Mouse (Mus musculus) testis, adult 2 months (tissue): ENCODE measurements around the gene Myo1h. TPM values are rescaled to one million over a fixed set of nuclear protein-coding genes. Genes with fewer than 3 reads are reported as not detected.

ENCODE experiments used
- H3K27ac ChIP-seq: fragments of 200-500 bp; 2 replicates; pipeline ENCODE4 v1.5.1; 2012; ENCODE audit warnings: low read depth, low read length; ENCODE audit not compliant: control insufficient read depth, insufficient read depth
- H3K27me3 ChIP-seq: fragments of 200-500 bp; 2 replicates; pipeline ENCODE4 v1.6.1; 2012; ENCODE audit warnings: mild to moderate bottlenecking, low read length, moderate library complexity; ENCODE audit not compliant: control insufficient read depth, insufficient read depth
- H3K36me3 ChIP-seq: fragments of 200-500 bp; 2 replicates; pipeline ENCODE4 v1.6.1; 2012; ENCODE audit warnings: mild to moderate bottlenecking, low read length; ENCODE audit not compliant: control insufficient read depth, insufficient read depth
- H3K4me1 ChIP-seq: fragments of 200-500 bp; 2 replicates; pipeline ENCODE4 v1.6.1; 2012; ENCODE audit warnings: low read length; ENCODE audit not compliant: control insufficient read depth, insufficient read depth
- H3K4me3 ChIP-seq: fragments of 200-500 bp; 2 replicates; pipeline ENCODE4 v1.5.1; 2012; ENCODE audit warnings: low read depth, mild to moderate bottlenecking, low read length, moderate library complexity, mixed read lengths; ENCODE audit not compliant: control insufficient read depth
- CTCF ChIP-seq: fragments of 200-500 bp; IDR thresholded peaks from 2 replicates; pipeline ENCODE4 v1.5.1; 2012; ENCODE audit warnings: low read depth, mild to moderate bottlenecking, inconsistent platforms, low read length, moderate library complexity; ENCODE audit not compliant: control insufficient read depth, insufficient read depth, insufficient replicate concordance
- POLR2A ChIP-seq: fragments of 200-500 bp; IDR thresholded peaks from 2 replicates; pipeline ENCODE4 v1.6.1; 2012; ENCODE audit warnings: low read depth, mild to moderate bottlenecking, inconsistent platforms, low read length, moderate library complexity; ENCODE audit not compliant: control insufficient read depth
- polyA plus RNA-seq: library from polyadenylated mRNA; depleted of rRNA; stranded (reverse); fragments of >200 nt; gene quantifications from 2 replicates; pipeline ENCODE4 v1.2.3, GENCODE M21; 2012

Gene Myo1h
- polyA plus RNA-seq, 1 experiment, result 2.8 TPM

GRCm38 (mm10) chr5:114373174-114373573, 84.2 kb downstream of the Myo1h start:
- Histone ChIP-seq H3K4me3 (no peak overlapping the region), H3K27ac (no peak overlapping the region), H3K36me3 (no peaks in the 10 kb centered on the region), H3K27me3 (no peaks in the 10 kb centered on the region), H3K4me1 (peaks cover 2% of the 10 kb centered on the region)
- no peak for TF ChIP-seq CTCF
- TF ChIP-seq POLR2A, result no peak

GRCm38 (mm10) chr5:114373581-114373980, 84.6 kb downstream of the Myo1h start:
- no peaks in the 10 kb centered on the region for H3K27me3 ChIP-seq
- peaks cover 2% of the 10 kb centered on the region for H3K4me1 ChIP-seq
- H3K4me3 ChIP-seq, result no peak overlapping the region
- H3K36me3 ChIP-seq, result no peaks in the 10 kb centered on the region
- H3K27ac ChIP-seq, result no peak overlapping the region
- no peak for TF ChIP-seq POLR2A
- TF ChIP-seq CTCF, result no peak

- TF ChIP-seq CTCF (no peak), POLR2A (0 out of 2 replicates have a peak, but pooled peaks have one; percentile 21)
- no peak overlapping the region for H3K27ac ChIP-seq
- no peaks in the 10 kb centered on the region for H3K27me3 ChIP-seq
- no peaks in the 10 kb centered on the region for H3K36me3 ChIP-seq
- H3K4me1 ChIP-seq, result peaks cover 5% of the 10 kb centered on the region
- no peak overlapping the region for H3K4me3 ChIP-seq
Observed at GRCm38 (mm10) chr5:114374409-114375213, 85.6 kb downstream of the Myo1h start.

GRCm38 (mm10) chr5:114378177-114378920, 89.4 kb downstream of the Myo1h start:
- peaks cover 10% of the 10 kb centered on the region for H3K4me1 ChIP-seq

GRCm38 (mm10) chr5:114378936-114379335, 90.0 kb downstream of the Myo1h start:
- Histone ChIP-seq H3K4me1 (peaks cover 10% of the 10 kb centered on the region), H3K27me3 (no peaks in the 10 kb centered on the region), H3K36me3 (no peaks in the 10 kb centered on the region), H3K27ac (peak overlapping the region; percentile 26; the same call in 1 of the 2 replicates), H3K4me3 (peak overlapping the region; percentile 34; the same call in 1 of the 2 replicates)
- TF ChIP-seq CTCF (no peak), POLR2A (no peak)

More at GRCm38 (mm10) chr5:114378177-114378920, 89.4 kb downstream of the Myo1h start:
- Histone ChIP-seq H3K27ac (no peak overlapping the region), H3K4me3 (no peak overlapping the region), H3K27me3 (no peaks in the 10 kb centered on the region), H3K36me3 (no peaks in the 10 kb centered on the region)
- TF ChIP-seq CTCF (no peak), POLR2A (no peak)

- Histone ChIP-seq H3K4me3 (peak overlapping the region; percentile 95), H3K27ac (peak overlapping the region; percentile 64), H3K36me3 (no peaks in the 10 kb centered on the region; the same call in 1 of the 2 replicates), H3K27me3 (no peaks in the 10 kb centered on the region), H3K4me1 (peaks cover 10% of the 10 kb centered on the region)
- TF ChIP-seq CTCF, result no peak
Observed at GRCm38 (mm10) chr5:114379763-114380162, 90.8 kb downstream of the Myo1h start.

- peaks cover 1% of the 10 kb centered on the region for H3K36me3 ChIP-seq
- H3K27me3 ChIP-seq, result no peaks in the 10 kb centered on the region
- H3K4me1 ChIP-seq, result peaks cover 10% of the 10 kb centered on the region
- peak within 1 kb of the TSS; percentile 89 for H3K27ac ChIP-seq
- TF ChIP-seq CTCF, result no peak
- peak; percentile 59 for TF ChIP-seq POLR2A
- peak within 1 kb of the TSS; percentile 98 for H3K4me3 ChIP-seq
Observed at GRCm38 (mm10) chr5:114380209-114381012, 91.4 kb downstream of the Myo1h start, which contains the start of the genes Kctd10 and Ube3b. Gene Kctd10 (minus strand): TSS chr5:114380508. Gene Ube3b (plus strand): TSS chr5:114380607.
